Mouse (Mus musculus) erythroblast, embryonic 14.5 days (primary cell): Measurements from ENCODE around the gene Cyp4f16.

ENCODE experiments used
- GATA1 ChIP-seq: IDR thresholded peaks from 2 replicates; pipeline ENCODE4 v1.6.1; 2012; ENCODE audit warnings: low read length, inconsistent platforms, mixed read lengths
- TAL1 ChIP-seq: IDR thresholded peaks from 3 replicates; pipeline ENCODE4 v1.6.1; 2012; ENCODE audit warnings: low read length, inconsistent platforms, mixed read lengths

DNA sequence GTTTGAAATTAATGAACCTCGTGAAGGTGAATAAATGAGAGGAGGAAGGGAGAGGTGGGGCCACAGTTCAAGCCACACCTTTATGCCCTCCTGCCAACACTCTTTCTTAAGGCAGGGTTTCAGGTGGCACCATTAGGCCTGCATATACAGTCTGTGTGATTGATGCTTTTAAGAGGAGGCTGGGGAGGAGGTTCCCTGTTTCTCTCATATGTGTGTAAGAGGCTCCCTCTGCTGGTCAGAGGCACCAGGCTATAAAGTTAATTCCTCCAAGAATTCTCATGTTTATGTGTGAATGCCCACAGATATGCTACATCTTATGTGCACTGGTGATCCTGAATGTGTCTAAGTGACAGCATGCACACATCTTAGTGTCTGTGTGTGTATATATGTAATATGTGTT, 41.8 kb upstream of the Cyp4f16 start:
- no peak for TF ChIP-seq TAL1
- no peak for TF ChIP-seq GATA1
